Comparison of ENCODE assay signal across 16 mouse cellular contexts in the genomic region with DNA sequence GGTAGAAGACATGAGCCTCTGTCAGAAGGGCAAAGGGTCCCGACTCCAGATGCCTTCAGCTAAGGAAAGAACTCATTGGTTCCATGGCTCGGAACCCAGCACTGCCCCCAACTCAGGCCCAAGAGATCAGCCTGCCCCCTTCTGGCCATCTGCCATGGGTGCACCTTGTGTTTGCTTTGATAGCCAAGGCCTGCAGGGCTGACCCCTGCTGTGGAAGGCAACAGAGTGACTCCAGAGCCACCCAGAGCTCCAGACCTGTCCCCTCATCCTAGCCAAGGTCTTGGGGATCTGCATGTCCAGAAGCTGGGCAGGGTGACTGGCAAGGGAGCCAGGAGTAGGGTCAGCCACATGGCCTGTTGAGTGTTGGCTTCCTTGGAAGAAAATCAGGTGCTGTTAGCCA. TPM values are rescaled to one million over a fixed set of nuclear protein-coding genes. Genes with fewer than 3 reads are reported as not detected.
A peak's percentile ranks its signal among the peaks of the same experiment; 100 is the strongest.
DNase-seq lines count a peak whose midpoint lies in the region; TF ChIP-seq lines count a peak whose summit lies in the region.
"Had no signal": no experiment of that assay in that cellular context is flagged by ENCODE, and none has a peak within 500 bp of the region (broad histone marks: within the 10 kb centered on the region; RNA-seq: fewer than 3 reads in every experiment).

No protein-coding gene starts in this region.

- DNase-seq in cerebellum, adult 9-11 months = peak; percentile 59
- no peak for DNase-seq in cerebellum, adult 8-10 months
- DNase-seq in layer of hippocampus, adult 2 months (ENCODE audit: low spot score in 2 of 2) = no peak
- DNase-seq in layer of hippocampus, adult 8-10 months (ENCODE audit: low spot score in 2 of 2) = no peak
- peak; percentile 23 for DNase-seq in A20 (ENCODE audit: low read depth, low spot score)
- DNase-seq in brain, embryonic 14.5 days (ENCODE audit: low read depth) = no peak
- no peak for DNase-seq in heart, postnatal 25 days (ENCODE audit: low spot score)
- no peak for DNase-seq in thymus, postnatal 36 days
- DNase-seq: adrenal gland, postnatal 25 days; gastrocnemius, postnatal 36 days; heart, postnatal 36 days; right cerebral cortex, postnatal 14 days had no signal

- peak; percentile 61 for TF ChIP-seq CTCF in layer of hippocampus, adult 2 months (conservative IDR thresholded peaks at IDR 0.05)
- peak; percentile 42 for TF ChIP-seq CTCF in brain, embryonic 14.5 days (IDR thresholded peaks at IDR 0.05; ENCODE audit: borderline replicate concordance, extremely low read depth, insufficient read depth, insufficient read length)

- no peak overlapping the region for H3K4me3 ChIP-seq in layer of hippocampus, adult 2 months
- H3K4me3 ChIP-seq: forebrain, embryonic 10.5 days; limb, embryonic 12.5 days; neural tube, embryonic 12.5 days; stomach, embryonic 15.5 days had no signal

- TF ChIP-seq POLR2A in brain, embryonic 14.5 days (IDR thresholded peaks at IDR 0.05; ENCODE audit: borderline replicate concordance, extremely low read depth, insufficient read depth, insufficient read length, poor library complexity, severe bottlenecking) = no peak

- intact Hi-C loops in heart, postnatal 25 days (cut with DNase I) = no loop called here

- peak overlapping the region; percentile 51; the same call in 1 of the 2 replicates for H3K27ac ChIP-seq in layer of hippocampus, adult 2 months
- H3K27ac ChIP-seq: forebrain, embryonic 10.5 days; limb, embryonic 12.5 days; neural tube, embryonic 12.5 days; stomach, embryonic 15.5 days had no signal

RNA-seq across cellular contexts. Expression of a gene that starts 34.4 kb away (rescaled TPM):
- 100 to 1,000 TPM; 146 to 148 TPM for total RNA-seq in layer of hippocampus, adult 2 months (2021)
- total RNA-seq in layer of hippocampus, adult 8-10 months (2022) = 100 to 1,000 TPM; 127 to 154 (median 141) TPM
- 29.2 and 29.7 TPM in 2 replicates for polyA plus RNA-seq in brain, embryonic 14.5 days (2012; rRNA removed)
- total RNA-seq in heart, postnatal 25 days (2021) = 1 to 10 TPM in 1 of 2 experiments, under 1 TPM in 1; 0.73 to 1.1 TPM

RNA-seq across cellular contexts. Expression of a gene that starts 37.6 kb away (rescaled TPM):
- 1 to 10 TPM; 1.1 to 1.3 TPM for total RNA-seq in layer of hippocampus, adult 2 months (2021)
- total RNA-seq in layer of hippocampus, adult 8-10 months (2022) = 1 to 10 TPM; 1.4 to 4.3 (median 2.5) TPM
- 0.90 and 1.1 TPM in 2 replicates for polyA plus RNA-seq in brain, embryonic 14.5 days (2012; rRNA removed)
- total RNA-seq in heart, postnatal 25 days (2021) = under 1 TPM; 0.95 to 0.99 TPM

Comparison
In these comparisons a context has a peak if more than half of its experiments do, and no peak if none do; other contexts are left out.
1. DNase-seq: peak in cerebellum, adult 9-11 months (single experiment) and A20 (single experiment); none in cerebellum, adult 8-10 months (single experiment), layer of hippocampus, adult 2 months (0 of 2), layer of hippocampus, adult 8-10 months (0 of 2), brain, embryonic 14.5 days (single experiment), heart, postnatal 25 days (single experiment) and thymus, postnatal 36 days (0 of 2).
2. RNA of a gene that starts 34.4 kb away (total RNA-seq): 146 to 148 TPM in layer of hippocampus, adult 2 months and 127 to 154 TPM in layer of hippocampus, adult 8-10 months; 0.73 to 1.1 TPM in heart, postnatal 25 days; every median in the first group is over 10 times any median in the second.